Mouse (Mus musculus): Measurements from ENCODE around the gene Stat4. TPM values are rescaled to one million over a fixed set of nuclear protein-coding genes. Genes with fewer than 3 reads are reported as not detected.
"Not testable (repeated sequence)": the region's sequence is repeated elsewhere in the genome, so short reads cannot be mapped to it uniquely, and the experiment has no call there.

The Stat4 gene
- polyA plus RNA-seq, 2 experiments from 2014 or later = 147 to 156 TPM

- ATAC-seq = peak; percentile 60
Observed at GRCm38 (mm10) chr1:52034816-52035752, 48.1 kb downstream of the Stat4 start.

- peak; percentile 12 for ATAC-seq
Observed at GRCm38 (mm10) chr1:52039151-52039550, 52.2 kb downstream of the Stat4 start.

- no peak for ATAC-seq
Observed at GRCm38 (mm10) chr1:52039626-52040025, 52.7 kb downstream of the Stat4 start.

GRCm38 (mm10) chr1:52040366-52041061, 53.6 kb downstream of the Stat4 start:
- peak; percentile 55 for ATAC-seq

- no peak for ATAC-seq
Observed at GRCm38 (mm10) chr1:52043191-52043590, 56.2 kb downstream of the Stat4 start.

GRCm38 (mm10) chr1:52046891-52047290, 59.9 kb downstream of the Stat4 start:
- ATAC-seq = not testable (repeated sequence)

GRCm38 (mm10) chr1:52048711-52049110, 61.8 kb downstream of the Stat4 start:
- no peak for ATAC-seq

- no peak for ATAC-seq
Observed at GRCm38 (mm10) chr1:52049827-52050226, 62.9 kb downstream of the Stat4 start.

GRCm38 (mm10) chr1:52051542-52051941, 64.6 kb downstream of the Stat4 start:
- no peak for ATAC-seq

GRCm38 (mm10) chr1:52052910-52053309, 66.0 kb downstream of the Stat4 start:
- no peak for ATAC-seq

- ATAC-seq = peak; percentile 45
Observed at GRCm38 (mm10) chr1:52055947-52056346, 69.0 kb downstream of the Stat4 start.

- no peak for ATAC-seq
Observed at GRCm38 (mm10) chr1:52057153-52057552, 70.2 kb downstream of the Stat4 start.

GRCm38 (mm10) chr1:52066276-52066675, 79.3 kb downstream of the Stat4 start:
- ATAC-seq = peak; percentile 52

GRCm38 (mm10) chr1:52066694-52067093, 79.7 kb downstream of the Stat4 start:
- ATAC-seq = peak; percentile 36

- ATAC-seq = no peak
Observed at GRCm38 (mm10) chr1:52079724-52080367, 92.9 kb downstream of the Stat4 start.

- no peak for ATAC-seq
Observed at GRCm38 (mm10) chr1:52080375-52080774, 93.4 kb downstream of the Stat4 start.

- no peak for ATAC-seq
Observed at GRCm38 (mm10) chr1:52086236-52086635, 99.3 kb downstream of the Stat4 start.

GRCm38 (mm10) chr1:52087128-52087527, 100.2 kb downstream of the Stat4 start:
- ATAC-seq = no peak

GRCm38 (mm10) chr1:52088634-52089033, 101.7 kb downstream of the Stat4 start:
- no peak for ATAC-seq

GRCm38 (mm10) chr1:52098618-52099232, 111.8 kb downstream of the Stat4 start:
- no peak for ATAC-seq

GRCm38 (mm10) chr1:52100496-52100895, 113.5 kb downstream of the Stat4 start:
- peak; percentile 97 for ATAC-seq

GRCm38 (mm10) chr1:52102795-52103194, 115.8 kb downstream of the Stat4 start:
- ATAC-seq = no peak

- no peak for ATAC-seq
Observed at GRCm38 (mm10) chr1:52107206-52107605, 120.3 kb downstream of the Stat4 start.
